Mouse (Mus musculus): ENCODE results near the gene Heatr9. TPM values are rescaled to one million over a fixed set of nuclear protein-coding genes. Genes with fewer than 3 reads are reported as not detected.

Heatr9 gene
- total RNA-seq, 2 experiments from 2014 or later: not detected

DNA sequence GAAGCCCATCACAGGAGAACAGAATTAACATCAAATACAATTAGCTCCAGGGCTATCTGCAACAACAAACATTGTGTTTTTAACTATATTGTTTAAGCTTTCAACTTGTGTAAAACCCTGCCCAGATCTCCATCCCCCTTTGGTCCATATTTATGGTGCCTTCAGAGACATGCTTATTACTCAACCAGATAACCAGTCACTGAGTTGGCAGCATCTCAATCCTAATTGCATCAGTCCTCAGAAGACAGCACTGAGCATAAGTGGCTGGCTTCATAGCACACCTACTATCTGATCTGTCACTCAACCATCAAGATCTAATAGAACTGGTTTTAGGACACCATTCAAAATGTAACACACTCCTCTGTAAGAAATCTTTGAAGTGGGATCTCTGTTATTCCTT, 12.5 kb downstream of the Heatr9 start:
- DNase-seq: no peak
- Histone ChIP-seq H3K27ac (no peak overlapping the region), H3K4me3 (no peak overlapping the region)
- TF ChIP-seq CTCF (IDR thresholded peaks at IDR 0.05): no peak
- intact Hi-C loops (cut with DNase I): no loop called here

- Histone ChIP-seq H3K27ac (no peak overlapping the region), H3K4me3 (no peak overlapping the region)
- no peak for TF ChIP-seq CTCF (IDR thresholded peaks at IDR 0.05)
- no peak for DNase-seq
- intact Hi-C loops (cut with DNase I): no loop called here
Measured at GRCm38 (mm10) chr11:83504308-83504707, 17.7 kb downstream of the Heatr9 start.

- intact Hi-C loops (cut with DNase I): loop anchor here (10.0 kb wide), 1 partner anchor 151 kb away; no protein-coding TSS in a partner anchor
Measured at GRCm38 (mm10) chr11:83495571-83495970, 26.4 kb downstream of the Heatr9 start.

DNA sequence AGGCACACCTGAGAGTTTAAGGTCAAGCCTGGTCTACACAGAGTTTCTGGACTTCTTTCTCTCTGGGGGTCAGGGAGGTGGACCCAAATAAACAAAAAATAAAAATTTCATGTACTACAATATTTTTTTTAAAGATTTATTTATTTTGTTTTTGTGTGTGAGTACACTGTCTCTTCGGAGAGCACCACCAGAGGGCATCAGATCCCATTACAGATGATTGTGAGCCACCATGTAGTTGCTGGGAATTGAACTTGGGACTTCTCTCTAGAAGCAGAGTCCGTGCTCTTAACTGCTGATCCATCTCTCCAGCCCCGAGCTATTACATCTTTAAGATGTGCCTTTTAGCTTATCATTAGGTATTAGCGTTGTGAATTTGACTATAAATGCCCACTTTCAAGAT, 30.5 kb downstream of the Heatr9 start:
- intact Hi-C loops (cut with DNase I): loop anchor here (10.0 kb wide), 1 partner anchor 147 kb away; no protein-coding TSS in a partner anchor
- TF ChIP-seq CTCF (IDR thresholded peaks at IDR 0.05): no peak
- no peak for DNase-seq
- Histone ChIP-seq H3K27ac (no peak overlapping the region), H3K4me3 (no peak overlapping the region)

More at GRCm38 (mm10) chr11:83495571-83495970, 26.4 kb downstream of the Heatr9 start:
- Histone ChIP-seq H3K27ac (no peak overlapping the region), H3K4me3 (no peak overlapping the region)
- no peak for TF ChIP-seq CTCF (IDR thresholded peaks at IDR 0.05)
- no peak for DNase-seq

DNA sequence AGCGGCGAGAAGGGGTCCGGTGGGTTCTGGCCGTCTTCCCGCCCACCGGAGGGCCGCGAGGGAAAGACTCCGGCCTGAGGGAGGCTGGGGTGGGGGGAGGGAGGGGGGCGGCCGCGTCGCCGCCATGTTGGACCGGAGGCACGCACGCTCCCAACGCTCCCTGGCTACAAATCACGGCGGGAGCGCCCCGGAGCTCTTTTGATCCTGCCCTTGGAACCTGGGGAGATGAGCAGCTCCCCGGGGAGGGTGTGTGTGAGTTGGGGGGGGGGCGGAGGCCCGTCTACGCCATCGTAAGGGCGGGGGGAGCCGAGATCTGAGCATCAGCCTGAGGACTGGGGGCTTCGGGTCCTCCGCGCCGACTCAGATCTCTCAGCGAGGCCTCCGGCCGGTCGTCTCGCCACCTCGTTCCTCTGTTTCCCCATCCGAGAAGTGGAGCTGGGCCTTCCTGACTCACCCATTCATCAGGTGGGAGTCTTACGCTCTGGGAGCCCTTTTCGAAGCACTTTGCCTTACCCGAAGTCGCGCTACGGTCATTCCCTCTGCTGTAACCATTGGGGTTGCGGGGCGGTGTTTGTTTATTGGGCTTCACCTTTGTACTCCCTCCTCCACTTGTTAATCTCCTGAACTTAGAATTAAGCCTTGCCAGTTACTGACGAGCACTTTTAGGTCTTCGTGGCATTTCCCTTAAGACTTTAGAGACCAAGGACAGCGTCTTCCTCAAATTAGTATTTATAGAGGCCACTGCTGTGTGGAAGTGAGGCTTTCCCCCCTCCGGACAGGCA, 48.5 kb downstream of the Heatr9 start:
- no peak for TF ChIP-seq CTCF (IDR thresholded peaks at IDR 0.05)

GRCm38 (mm10) chr11:83472324-83473234, 49.4 kb downstream of the Heatr9 start, which contains the start of gene Taf15:
TSS of gene Taf15 (plus strand) at chr11:83473086.
- Histone ChIP-seq H3K4me3 (peak within 1 kb of the TSS; percentile 93), H3K27ac (peak within 1 kb of the TSS; percentile 95)
- intact Hi-C loops (cut with DNase I): loop anchor here (1.0 kb wide), 1 partner anchor 32 kb away; no protein-coding TSS in a partner anchor
- peak; percentile 99 for DNase-seq
- TF ChIP-seq CTCF (IDR thresholded peaks at IDR 0.05): peak; percentile 88

More for the DNA sequence above, 48.5 kb downstream of the Heatr9 start:
- Histone ChIP-seq H3K27ac (peak overlapping the region; percentile 95), H3K4me3 (peak overlapping the region; percentile 93)
- intact Hi-C loops (cut with DNase I): no loop called here
- DNase-seq: peak; percentile 22

GRCm38 (mm10) chr11:83471766-83472165, 50.2 kb downstream of the Heatr9 start:
- TF ChIP-seq CTCF (IDR thresholded peaks at IDR 0.05): no peak

GRCm38 (mm10) chr11:83468765-83469164, 53.2 kb downstream of the Heatr9 start:
- no peak overlapping the region for H3K4me3 ChIP-seq
- TF ChIP-seq CTCF (IDR thresholded peaks at IDR 0.05): no peak
- DNase-seq: no peak
- intact Hi-C loops (cut with DNase I): no loop called here
- no peak overlapping the region for H3K27ac ChIP-seq

More at GRCm38 (mm10) chr11:83471766-83472165, 50.2 kb downstream of the Heatr9 start:
- H3K27ac ChIP-seq: peak overlapping the region; percentile 95; the same call in 1 of the 2 replicates
- DNase-seq: no peak
- H3K4me3 ChIP-seq: peak overlapping the region; percentile 93; the same call in 1 of the 2 replicates
- intact Hi-C loops (cut with DNase I): loop anchor here (1.0 kb wide), 2 partner anchors 27 to 31 kb away; no protein-coding TSS in a partner anchor

GRCm38 (mm10) chr11:83467120-83467652, 54.8 kb downstream of the Heatr9 start:
- peak overlapping the region; percentile 5; the same call in 1 of the 2 replicates for H3K4me3 ChIP-seq
- H3K27ac ChIP-seq: peak overlapping the region; percentile 78
- TF ChIP-seq CTCF (IDR thresholded peaks at IDR 0.05): no peak
- intact Hi-C loops (cut with DNase I): no loop called here
- DNase-seq: peak; percentile 84

DNA sequence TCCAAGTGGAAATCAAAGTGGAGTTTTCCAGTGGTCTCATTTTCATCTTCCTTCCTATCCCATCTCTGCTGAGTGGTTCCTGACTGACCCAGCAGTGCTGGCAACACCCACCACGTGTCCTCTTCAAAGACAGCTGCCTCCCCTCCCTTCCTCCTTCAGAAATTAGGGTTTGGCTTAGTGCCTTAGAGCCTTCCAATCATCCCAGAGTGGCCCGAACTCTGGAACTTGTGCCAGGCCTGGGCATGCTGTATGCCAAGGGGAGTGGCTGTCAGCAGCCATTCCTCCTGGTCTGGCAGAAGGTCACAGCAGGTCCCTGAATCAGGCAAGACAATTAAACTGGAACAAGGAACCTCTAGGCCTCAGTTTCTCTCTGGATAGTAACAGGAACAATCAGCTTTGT, 56.0 kb downstream of the Heatr9 start:
- intact Hi-C loops (cut with DNase I): no loop called here
- peak overlapping the region; percentile 78 for H3K27ac ChIP-seq
- peak; percentile 49 for DNase-seq

DNA sequence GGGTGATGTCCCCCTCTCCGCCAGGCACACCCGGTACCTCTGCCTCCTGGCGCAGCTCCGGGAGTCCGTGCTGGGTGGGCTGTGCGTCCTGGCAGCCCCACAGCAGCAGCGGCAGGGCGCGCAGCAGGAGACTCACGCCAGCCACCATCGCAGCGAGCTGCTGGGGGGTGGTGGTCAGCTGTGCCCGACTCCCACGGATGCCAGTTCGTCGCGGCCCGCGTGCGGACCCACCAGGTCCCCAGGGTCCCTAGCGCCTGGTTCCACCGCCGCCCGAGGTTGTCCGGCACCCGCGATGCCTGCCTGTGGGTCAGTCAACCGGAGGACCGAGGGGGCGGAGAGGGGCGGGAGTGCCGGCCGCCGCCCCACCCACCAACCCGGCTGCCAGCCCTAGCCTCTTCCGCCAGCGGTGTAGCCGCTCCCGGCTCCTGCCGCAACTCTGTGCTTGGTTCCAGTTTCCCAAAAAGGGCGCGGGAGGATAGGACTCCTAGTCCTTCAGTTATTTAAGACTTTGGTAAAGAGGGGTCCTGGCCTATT, 59.2 kb downstream of the Heatr9 start, which contains the start of gene Mmp28:
Gene Mmp28, minus strand, starts transcription at position 361 of the 534 bp plus-strand sequence.
- TF ChIP-seq CTCF (IDR thresholded peaks at IDR 0.05): no peak
- peak; percentile 85 for DNase-seq
- Histone ChIP-seq H3K27ac (peak within 1 kb of the TSS; percentile 88), H3K4me3 (peak within 1 kb of the TSS; percentile 80)
- intact Hi-C loops (cut with DNase I): no loop called here

More for the DNA sequence above, 56.0 kb downstream of the Heatr9 start:
- H3K4me3 ChIP-seq: no peak overlapping the region
- no peak for TF ChIP-seq CTCF (IDR thresholded peaks at IDR 0.05)

Other genes starting within 250 kb of the Heatr9 start
- gene Slfn14, start 235.4 kb downstream of the Heatr9 start, total RNA-seq (2021): not detected
- gene Ap2b1, start 223.2 kb downstream of the Heatr9 start, total RNA-seq (2021): 10 to 100 TPM; 28.8 to 36.0 TPM
- 10 to 100 TPM; 10.7 to 15.1 TPM for gene Pex12, start 219.6 kb downstream of the Heatr9 start, total RNA-seq (2021)
- under 1 TPM; 0.36 to 0.50 TPM for gene Rasl10b, start 113.0 kb downstream of the Heatr9 start, total RNA-seq (2021)
- gene Gas2l2, start 92.7 kb downstream of the Heatr9 start, total RNA-seq (2021): not detected
- gene 1700020L24Rik, start 84.5 kb downstream of the Heatr9 start, total RNA-seq (2021): not detected
- 1 to 10 TPM; 1.9 to 3.2 TPM for gene Mmp28, start 59.1 kb downstream of the Heatr9 start, total RNA-seq (2021)
- gene Taf15, start 49.1 kb downstream of the Heatr9 start, total RNA-seq (2021): 10 to 100 TPM; 27.1 to 30.5 TPM
- not detected for gene Ccl5, start 8.3 kb upstream of the Heatr9 start, total RNA-seq (2021)
- gene Ccl9, start 56.5 kb upstream of the Heatr9 start, total RNA-seq (2021): 1 to 10 TPM; 2.4 to 6.2 TPM
- gene Ccl6, start 70.9 kb upstream of the Heatr9 start, total RNA-seq (2021): 1 to 10 TPM; 5.5 to 9.3 TPM
- not detected for gene Rpl9-ps1, start 123.4 kb upstream of the Heatr9 start, total RNA-seq (2021)
- not detected for gene Ccl3, start 127.2 kb upstream of the Heatr9 start, total RNA-seq (2021)
- gene Ccl4, start 140.4 kb upstream of the Heatr9 start, total RNA-seq (2021): not detected
- under 1 TPM; 0.47 to 0.69 TPM for gene Wfdc17, start 181.8 kb upstream of the Heatr9 start, total RNA-seq (2021)
- gene Wfdc18, start 186.8 kb upstream of the Heatr9 start, total RNA-seq (2021): not detected
- gene Wfdc21, start 224.8 kb upstream of the Heatr9 start, total RNA-seq (2021): not detected
- gene Heatr6, start 231.5 kb upstream of the Heatr9 start, total RNA-seq (2021): 1 to 10 TPM; 8.5 to 9.2 TPM

Measured in gastrocnemius, adult 2 months (tissue).